Comparison of ENCODE assay signal across 20 mouse cellular contexts in genomic region chr2:92836203-92836602, GRCm38 (mm10).
DNase-seq lines count a peak whose midpoint lies in the region; ATAC-seq and TF ChIP-seq lines count a peak whose summit lies in the region.
"Had no signal": no experiment of that assay in that cellular context is flagged by ENCODE, and none has a peak within 500 bp of the region (broad histone marks: within the 10 kb centered on the region; RNA-seq: fewer than 3 reads in every experiment).

No protein-coding gene starts in this region.

- no peaks in the 10 kb centered on the region for H3K9me3 ChIP-seq in neural tube, embryonic 13.5 days
- no peaks in the 10 kb centered on the region for H3K9me3 ChIP-seq in neural tube, embryonic 15.5 days (replicated peaks)
- H3K9me3 ChIP-seq: embryonic facial prominence, embryonic 13.5 days; limb, embryonic 12.5 days; liver, embryonic 13.5 days had no signal

- peaks cover 5% of the 10 kb centered on the region; the same call in 1 of the 2 replicates for H3K27me3 ChIP-seq in neural tube, embryonic 13.5 days
- no peaks in the 10 kb centered on the region; the same call in 1 of the 2 replicates for H3K27me3 ChIP-seq in neural tube, embryonic 15.5 days (replicated peaks)
- H3K27me3 ChIP-seq: embryonic facial prominence, embryonic 13.5 days; liver, embryonic 13.5 days had no signal

- ATAC-seq in neural tube, embryonic 13.5 days (ENCODE audit: low read depth), result no peak
- no peak for ATAC-seq in neural tube, embryonic 15.5 days (ENCODE audit: low FRiP score)
- ATAC-seq in granulocyte monocyte progenitor cell, adult 5-6 weeks (replicated peaks; ENCODE audit: poor library complexity, severe bottlenecking), result 0 out of 2 replicates have a peak, but pooled peaks have one; percentile 13
- no peak; the same call in 1 of the 2 replicates for ATAC-seq in monocyte, adult 5-6 weeks (replicated peaks; ENCODE audit: insufficient number of reproducible peaks, low FRiP score, low TSS enrichment, poor library complexity, severe bottlenecking)
- ATAC-seq: hindbrain, embryonic 16.5 days; intestine, embryonic 16.5 days had no signal

- H3K27ac ChIP-seq in neural tube, embryonic 13.5 days (replicated peaks), result 0 out of 2 replicates have a peak overlapping the region, but pooled peaks have one; percentile 3
- H3K27ac ChIP-seq in neural tube, embryonic 15.5 days (replicated peaks), result no peak overlapping the region
- H3K27ac ChIP-seq in layer of hippocampus, adult 2 months, result no peak overlapping the region
- H3K27ac ChIP-seq: embryonic facial prominence, embryonic 13.5 days; limb, embryonic 12.5 days; liver, embryonic 13.5 days had no signal

- H3K36me3 ChIP-seq in neural tube, embryonic 13.5 days, result no peaks in the 10 kb centered on the region
- H3K36me3 ChIP-seq in neural tube, embryonic 15.5 days, result no peaks in the 10 kb centered on the region
- H3K36me3 ChIP-seq: embryonic facial prominence, embryonic 13.5 days; limb, embryonic 12.5 days; liver, embryonic 13.5 days had no signal

- WGBS in neural tube, embryonic 13.5 days, result 82% methylated on average over 4 of the region's 4 CpGs
- WGBS in neural tube, embryonic 15.5 days, result 78% methylated on average over 4 of the region's 4 CpGs

- TF ChIP-seq CTCF in layer of hippocampus, adult 2 months (conservative IDR thresholded peaks at IDR 0.05), result no peak

- no peak overlapping the region for H3K4me3 ChIP-seq in neural tube, embryonic 13.5 days
- no peak overlapping the region for H3K4me3 ChIP-seq in neural tube, embryonic 15.5 days (replicated peaks)
- no peak overlapping the region for H3K4me3 ChIP-seq in layer of hippocampus, adult 2 months
- H3K4me3 ChIP-seq: embryonic facial prominence, embryonic 13.5 days; limb, embryonic 12.5 days; liver, embryonic 13.5 days had no signal

- peak; percentile 20 for DNase-seq in right cerebral cortex, postnatal 14 days
- DNase-seq in thymus, postnatal 4 days, result peak; percentile 34
- no peak for DNase-seq in layer of hippocampus, adult 2 months (ENCODE audit: low spot score in 2 of 2)
- DNase-seq: adrenal gland, adult 2 months; cerebellum, adult 11 months; cerebellum, postnatal 10 days; heart, adult 18-20 months; heart, postnatal 4 days; kidney, postnatal 36 days; liver, embryonic 13.5 days; lung, embryonic 14.5 days; lung, postnatal 4 days had no signal

- no peak overlapping the region for H3K9ac ChIP-seq in neural tube, embryonic 13.5 days
- H3K9ac ChIP-seq in neural tube, embryonic 15.5 days (replicated peaks), result no peak overlapping the region
- H3K9ac ChIP-seq: embryonic facial prominence, embryonic 13.5 days; limb, embryonic 12.5 days; liver, embryonic 13.5 days; lung, embryonic 14.5 days had no signal

- no peak overlapping the region for H3K4me2 ChIP-seq in neural tube, embryonic 13.5 days
- no peak overlapping the region for H3K4me2 ChIP-seq in neural tube, embryonic 15.5 days
- H3K4me2 ChIP-seq: embryonic facial prominence, embryonic 13.5 days; limb, embryonic 12.5 days; liver, embryonic 13.5 days; lung, embryonic 14.5 days had no signal

- no peaks in the 10 kb centered on the region; the same call in 1 of the 2 replicates for H3K4me1 ChIP-seq in neural tube, embryonic 13.5 days (replicated peaks)
- no peaks in the 10 kb centered on the region for H3K4me1 ChIP-seq in neural tube, embryonic 15.5 days
- H3K4me1 ChIP-seq: liver, embryonic 13.5 days had no signal

Comparison
In these comparisons a context has a peak if more than half of its experiments do, and no peak if none do; other contexts are left out.
1. DNase-seq: peak in right cerebral cortex, postnatal 14 days (single experiment) and thymus, postnatal 4 days (single experiment); none in layer of hippocampus, adult 2 months (0 of 2).